Mouse (Mus musculus): ENCODE results near the gene Fam186b.
"Not testable (repeated sequence)": the region's sequence is repeated elsewhere in the genome, so short reads cannot be mapped to it uniquely, and the experiment has no call there.

The Fam186b gene

GRCm38 (mm10) chr15:99259730-99260252, 35.9 kb downstream of the Fam186b start:
- peak; percentile 89 for DNase-seq (ENCODE audit: low read depth, low spot score)

- DNase-seq (ENCODE audit: low read depth, low spot score) = no peak
These were observed 36.4 kb downstream of the Fam186b start for GRCm38 (mm10) chr15:99259167-99259729.

- no peak for DNase-seq (ENCODE audit: low read depth, low spot score)
These were observed 40.4 kb downstream of the Fam186b start for GRCm38 (mm10) chr15:99255241-99255749.

- DNase-seq (ENCODE audit: low read depth, low spot score) = peak; percentile 50
These were observed 41.1 kb downstream of the Fam186b start for GRCm38 (mm10) chr15:99254477-99255005.

GRCm38 (mm10) chr15:99253772-99254171, 41.9 kb downstream of the Fam186b start:
- DNase-seq (ENCODE audit: low read depth, low spot score) = no peak

GRCm38 (mm10) chr15:99253175-99253479, 42.6 kb downstream of the Fam186b start:
- not testable (repeated sequence) for DNase-seq (ENCODE audit: low read depth, low spot score)

- DNase-seq (ENCODE audit: low read depth, low spot score) = no peak
These were observed 43.1 kb downstream of the Fam186b start for GRCm38 (mm10) chr15:99252381-99253174.

GRCm38 (mm10) chr15:99251626-99252380, 43.9 kb downstream of the Fam186b start, which contains the start of gene Mcrs1:
Gene Mcrs1, minus strand, starts transcription at chr15:99251961.
- DNase-seq (ENCODE audit: low read depth, low spot score) = peak; percentile 99

GRCm38 (mm10) chr15:99251111-99251510, 44.6 kb downstream of the Fam186b start:
- DNase-seq (ENCODE audit: low read depth, low spot score) = not testable (repeated sequence)

- no peak for DNase-seq (ENCODE audit: low read depth, low spot score)
These were observed 45.8 kb downstream of the Fam186b start for GRCm38 (mm10) chr15:99249938-99250337.

GRCm38 (mm10) chr15:99248972-99249371, 46.7 kb downstream of the Fam186b start:
- no peak for DNase-seq (ENCODE audit: low read depth, low spot score)

GRCm38 (mm10) chr15:99246736-99247135, 49.0 kb downstream of the Fam186b start:
- not testable (repeated sequence) for DNase-seq (ENCODE audit: low read depth, low spot score)

- no peak for DNase-seq (ENCODE audit: low read depth, low spot score)
These were observed 53.6 kb downstream of the Fam186b start for GRCm38 (mm10) chr15:99242045-99242444.

- DNase-seq (ENCODE audit: low read depth, low spot score) = no peak
These were observed 54.4 kb downstream of the Fam186b start for GRCm38 (mm10) chr15:99241249-99241648.

GRCm38 (mm10) chr15:99240129-99240528, 55.6 kb downstream of the Fam186b start:
- DNase-seq (ENCODE audit: low read depth, low spot score) = peak; percentile 59

GRCm38 (mm10) chr15:99238006-99238405, 57.7 kb downstream of the Fam186b start:
- no peak for DNase-seq (ENCODE audit: low read depth, low spot score)

- peak; percentile 48 for DNase-seq (ENCODE audit: low read depth, low spot score)
These were observed 61.2 kb downstream of the Fam186b start for GRCm38 (mm10) chr15:99234326-99235010.

GRCm38 (mm10) chr15:99233719-99234118, 62.0 kb downstream of the Fam186b start:
- no peak for DNase-seq (ENCODE audit: low read depth, low spot score)

- no peak for DNase-seq (ENCODE audit: low read depth, low spot score)
These were observed 63.7 kb downstream of the Fam186b start for GRCm38 (mm10) chr15:99231998-99232397.

- peak; percentile 71 for DNase-seq (ENCODE audit: low read depth, low spot score)
These were observed 69.6 kb downstream of the Fam186b start for GRCm38 (mm10) chr15:99226090-99226489.

Data from ZHBTc4 (cell line).